Mouse (Mus musculus) heart, postnatal 14 days (tissue): ENCODE data around the gene B3gnt2. TPM values are rescaled to one million over a fixed set of nuclear protein-coding genes. Genes with fewer than 3 reads are reported as not detected.
"Not testable (repeated sequence)": the region's sequence is repeated elsewhere in the genome, so short reads cannot be mapped to it uniquely, and the experiment has no call there.

ENCODE experiments used
- DNase-seq, 2 experiments: peaks; one replicate each; pipeline ENCODE4 v3.0.0; 2021 to 2022
- intact Hi-C: fragments of 180-260 bp; cut with DNase I; formaldehyde crosslinking; loops from one replicate; pipeline ENCODE4 v1.15.1; 2025
- total RNA-seq, 2 experiments: library from RNA; stranded (reverse); gene quantifications; 2 replicates each; pipeline ENCODE4 v1.2.3; 2021

Gene B3gnt2
- total RNA-seq, 2 experiments from 2014 or later: 6.9 to 12.0 TPM

DNA sequence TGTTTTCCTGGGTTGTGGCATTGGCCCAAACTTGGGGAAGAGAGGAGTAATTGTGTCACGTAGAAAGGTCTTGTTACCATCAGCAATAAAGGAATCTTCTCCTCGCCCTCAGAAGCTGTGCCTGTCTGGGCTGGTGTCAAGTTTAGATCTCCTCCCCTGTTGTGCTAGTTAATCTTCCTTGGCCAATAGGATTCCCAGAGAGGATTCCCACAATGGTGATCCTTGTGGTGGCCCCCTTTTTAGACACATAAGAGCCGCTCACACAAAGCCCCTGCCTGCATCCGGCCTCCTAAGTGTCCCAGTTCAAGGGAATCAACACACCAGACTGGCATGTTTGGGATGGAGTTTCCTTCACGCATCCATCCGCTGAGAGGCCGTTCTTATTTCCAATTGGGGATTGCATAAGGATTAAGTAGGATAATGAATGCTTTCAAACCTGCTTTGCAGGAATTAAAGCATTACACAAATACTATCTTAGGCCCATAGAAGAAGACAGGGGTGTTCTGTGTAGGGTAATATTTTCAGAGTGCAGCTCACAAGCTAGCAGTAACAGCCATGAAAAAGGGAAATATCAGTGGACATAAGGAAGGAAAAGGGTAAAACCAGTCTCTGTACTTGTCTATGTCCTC is 118.6 kb downstream of the B3gnt2 start:
- no peak for DNase-seq
- intact Hi-C loops: no loop called here

DNA sequence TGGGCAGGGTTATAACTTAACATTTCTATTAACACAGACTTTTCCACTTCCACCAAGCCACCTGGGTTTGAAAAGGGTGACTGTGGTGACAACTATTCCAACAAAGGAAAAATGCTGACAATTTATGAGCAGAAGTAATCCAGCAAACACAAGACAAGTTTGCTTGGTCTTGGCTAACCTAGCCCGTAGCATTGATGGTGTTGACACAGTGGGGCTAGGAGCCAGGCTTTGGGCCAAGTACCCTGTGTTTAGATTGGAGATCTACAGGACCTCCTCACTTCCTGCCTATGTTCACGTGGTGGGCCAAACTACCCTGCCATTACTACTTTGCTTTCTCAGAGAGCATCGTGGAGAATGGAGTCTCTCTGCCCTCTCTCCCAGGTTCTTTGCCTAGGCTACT is 119.3 kb downstream of the B3gnt2 start:
- intact Hi-C loops: no loop called here
- no peak for DNase-seq

DNA sequence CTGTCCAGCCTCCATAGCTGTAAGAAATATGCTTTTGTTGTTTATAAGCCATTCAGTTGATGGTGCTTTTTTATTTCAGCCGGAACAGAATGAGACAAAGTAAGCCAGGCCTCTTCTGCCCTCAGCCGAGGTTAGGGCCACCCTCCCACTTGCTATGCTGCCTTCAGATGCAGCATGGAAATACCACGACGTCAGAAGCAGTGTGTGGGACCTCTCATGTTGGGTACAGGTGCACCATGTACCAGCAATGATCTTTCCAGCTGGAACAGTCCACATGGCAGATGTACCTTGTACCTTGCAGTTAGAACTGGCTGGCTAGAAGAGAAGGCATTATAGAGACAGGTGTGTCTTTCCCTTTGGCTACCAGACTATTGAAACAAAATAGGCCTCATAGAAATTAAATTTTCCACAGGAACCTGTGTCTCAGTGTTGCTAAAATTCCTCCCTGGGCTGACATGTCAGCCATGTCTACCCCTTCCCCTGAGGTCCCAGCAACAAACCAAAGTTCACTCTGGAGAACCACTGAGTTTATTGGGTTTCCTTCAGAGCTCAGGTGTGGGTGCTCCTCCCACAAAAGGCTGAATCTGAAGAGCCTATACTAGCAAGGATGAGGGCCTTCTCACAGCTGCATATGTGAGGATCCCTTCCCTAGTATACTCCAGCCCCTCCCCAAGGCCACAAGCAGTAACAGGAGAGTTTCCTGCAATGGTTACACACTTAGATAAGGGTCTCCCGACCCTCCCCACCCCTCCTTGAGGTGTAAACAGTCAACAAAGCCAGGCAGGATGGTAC is 121.1 kb downstream of the B3gnt2 start:
- intact Hi-C loops: no loop called here
- no peak for DNase-seq

- DNase-seq: no peak
- intact Hi-C loops: no loop called here
Observed at GRCm38 (mm10) chr11:22736521-22737225, 124.1 kb downstream of the B3gnt2 start.

- DNase-seq, intact Hi-C loops: not testable (repeated sequence)
Observed at GRCm38 (mm10) chr11:22735128-22735527, 125.6 kb downstream of the B3gnt2 start.

- intact Hi-C loops: no loop called here
- DNase-seq: no peak
Observed at GRCm38 (mm10) chr11:22733936-22734335, 126.8 kb downstream of the B3gnt2 start.

GRCm38 (mm10) chr11:22732907-22733306 is 127.9 kb downstream of the B3gnt2 start:
- no peak for DNase-seq
- intact Hi-C loops: no loop called here

- intact Hi-C loops: no loop called here
- no peak for DNase-seq
Observed at GRCm38 (mm10) chr11:22723096-22723495, 137.7 kb downstream of the B3gnt2 start.

GRCm38 (mm10) chr11:22720096-22720495 is 140.7 kb downstream of the B3gnt2 start:
- intact Hi-C loops: no loop called here
- DNase-seq: no peak

DNA sequence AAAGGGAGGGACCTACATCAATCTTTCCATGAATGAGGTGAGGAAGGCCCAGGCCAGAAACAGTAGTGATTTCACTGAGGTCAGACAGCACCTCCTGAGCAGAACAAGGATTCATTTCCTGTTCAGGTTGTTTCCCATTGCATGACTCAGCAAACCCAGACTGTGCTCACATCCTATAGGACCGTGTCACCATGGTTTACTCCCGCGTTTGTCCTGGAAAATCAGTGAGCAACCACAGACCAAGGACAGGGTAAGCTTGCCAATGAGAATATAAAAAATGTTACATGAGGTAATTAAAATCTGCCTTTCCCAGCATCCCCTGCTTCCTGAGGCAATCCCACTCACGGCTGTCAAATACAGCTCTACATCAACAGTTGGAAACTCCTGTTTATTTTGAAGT is 141.2 kb downstream of the B3gnt2 start:
- peak in 1 of 2 experiments; percentile 6 for DNase-seq
- intact Hi-C loops: no loop called here

GRCm38 (mm10) chr11:22718036-22718435 is 142.7 kb downstream of the B3gnt2 start:
- DNase-seq: no peak
- intact Hi-C loops: no loop called here

GRCm38 (mm10) chr11:22711327-22711726 is 149.4 kb downstream of the B3gnt2 start:
- no peak for DNase-seq
- intact Hi-C loops: loop anchor here (2.0 kb wide), 1 partner anchor 245 kb away; no protein-coding TSS in a partner anchor

DNA sequence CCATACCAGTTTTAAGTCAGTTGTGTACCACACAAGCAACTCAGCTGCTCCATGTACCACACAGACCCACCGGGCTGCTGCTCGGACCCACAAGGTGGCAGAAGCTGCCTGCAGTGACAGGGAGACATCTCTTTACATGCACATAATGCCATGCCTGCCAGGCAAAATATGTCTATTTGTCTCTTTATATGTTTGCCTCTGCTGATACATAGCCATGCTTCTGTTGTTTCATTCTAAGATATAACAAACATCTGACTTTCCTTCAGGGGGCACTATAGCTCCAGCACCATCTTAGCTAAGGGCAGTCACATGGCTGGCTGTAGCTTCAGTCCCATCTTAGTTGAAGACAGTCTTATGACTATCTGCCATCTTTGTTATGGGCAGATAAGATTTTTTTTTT is 150.2 kb downstream of the B3gnt2 start:
- intact Hi-C loops: loop anchor here (2.0 kb wide), 1 partner anchor 246 kb away; no protein-coding TSS in a partner anchor
- no peak for DNase-seq

Other genes with a start within 250 kb of the B3gnt2 start
- 10 to 100 TPM; 10.2 to 11.6 TPM for gene Zrsr1, start 111.0 kb upstream of the B3gnt2 start, total RNA-seq
- 1 to 10 TPM; 5.5 to 9.2 TPM for gene Gm28048, start 121.1 kb upstream of the B3gnt2 start, total RNA-seq
- gene Commd1, start 121.4 kb upstream of the B3gnt2 start, total RNA-seq: 100 to 1,000 TPM; 150 to 168 TPM
- gene Cct4, start 129.6 kb upstream of the B3gnt2 start, total RNA-seq: 100 to 1,000 TPM; 108 to 120 TPM
- 1 to 10 TPM; 2.9 to 3.8 TPM for gene Fam161a, start 146.6 kb upstream of the B3gnt2 start, total RNA-seq